Mouse (Mus musculus): ENCODE results near the gene Otol1. TPM values are rescaled to one million over a fixed set of nuclear protein-coding genes. Genes with fewer than 3 reads are reported as not detected.

The Otol1 gene
- total RNA-seq (2021): not detected
- long read RNA-seq: 0 reads

GRCm38 (mm10) chr3:70007313-70007712 is at the start of gene Otol1:
Gene Otol1 (plus strand): TSS chr3:70007613.
- no peak for DNase-seq (ENCODE audit: low spot score in 2 of 2)

- DNase-seq (ENCODE audit: low spot score in 2 of 2): no peak
Observed at GRCm38 (mm10) chr3:69962187-69962586, 45.2 kb upstream of the Otol1 start.

GRCm38 (mm10) chr3:69971482-69972097 is 35.8 kb upstream of the Otol1 start:
- DNase-seq (ENCODE audit: low spot score in 2 of 2): no peak

GRCm38 (mm10) chr3:69978092-69978491 is 29.3 kb upstream of the Otol1 start:
- DNase-seq (ENCODE audit: low spot score in 2 of 2): no peak

- DNase-seq (ENCODE audit: low spot score in 2 of 2): no peak
Observed at GRCm38 (mm10) chr3:69993806-69994205, 13.6 kb upstream of the Otol1 start.

GRCm38 (mm10) chr3:70001540-70001939 is 5.9 kb upstream of the Otol1 start:
- no peak for DNase-seq (ENCODE audit: low spot score in 2 of 2)

GRCm38 (mm10) chr3:70003126-70003764 is 4.2 kb upstream of the Otol1 start:
- DNase-seq (ENCODE audit: low spot score in 2 of 2): no peak

GRCm38 (mm10) chr3:70003955-70004354 is 3.5 kb upstream of the Otol1 start:
- DNase-seq (ENCODE audit: low spot score in 2 of 2): peak; percentile 13 to 23

GRCm38 (mm10) chr3:70004379-70004778 is 3.0 kb upstream of the Otol1 start:
- no peak for DNase-seq (ENCODE audit: low spot score in 2 of 2)

GRCm38 (mm10) chr3:70012641-70013040 is 5.2 kb downstream of the Otol1 start:
- no peak for DNase-seq (ENCODE audit: low spot score in 2 of 2)

- DNase-seq (ENCODE audit: low spot score in 2 of 2): no peak
Observed at GRCm38 (mm10) chr3:70026605-70027004, 19.2 kb downstream of the Otol1 start.

- no peak for DNase-seq (ENCODE audit: low spot score in 2 of 2)
Observed at GRCm38 (mm10) chr3:70029260-70029659, 21.8 kb downstream of the Otol1 start.

GRCm38 (mm10) chr3:70035593-70035992 is 28.2 kb downstream of the Otol1 start:
- DNase-seq (ENCODE audit: low spot score in 2 of 2): peak; percentile 62 to 73

Other genes with a start within 250 kb of the Otol1 start
- 1 to 10 TPM; 1.7 to 3.0 TPM for gene Sptssb, start 147.7 kb upstream of the Otol1 start, total RNA-seq (2021)

All from layer of hippocampus, postnatal 10 days (tissue).